Mouse (Mus musculus): ENCODE results near the gene Slc25a14.

- no peak for TF ChIP-seq CTCF (IDR thresholded peaks at IDR 0.05; ENCODE audit: low read depth)
- no peak for TF ChIP-seq EP300 (IDR thresholded peaks at IDR 0.05; ENCODE audit: low read depth)
Observed at GRCm38 (mm10) chrX:48623049-48623378, 199 bp upstream of the Slc25a14 start.
